Mouse (Mus musculus): ENCODE data around the gene Tyk2.

Gene Tyk2

GRCm38 (mm10) chr9:21131059-21131956 is at the start of gene Tyk2:
TSS of gene Tyk2 (minus strand) at chr9:21131243.
- DNase-seq (ENCODE audit: low spot score in 2 of 2), result peak; percentile 77 to 83

- DNase-seq (ENCODE audit: low spot score in 2 of 2), result no peak
Measured at GRCm38 (mm10) chr9:21180841-21181240, 49.8 kb upstream of the Tyk2 start.

- no peak for DNase-seq (ENCODE audit: low spot score in 2 of 2)
Measured at GRCm38 (mm10) chr9:21180402-21180801, 49.4 kb upstream of the Tyk2 start.

GRCm38 (mm10) chr9:21172364-21172763 is 41.3 kb upstream of the Tyk2 start:
- DNase-seq (ENCODE audit: low spot score in 2 of 2), result no peak

- DNase-seq (ENCODE audit: low spot score in 2 of 2), result no peak
Measured at GRCm38 (mm10) chr9:21169157-21169556, 38.1 kb upstream of the Tyk2 start.

- peak in 1 of 2 experiments; percentile 50 for DNase-seq (ENCODE audit: low spot score in 2 of 2)
Measured at GRCm38 (mm10) chr9:21168161-21169123, 37.4 kb upstream of the Tyk2 start.

GRCm38 (mm10) chr9:21167140-21168097 is 36.4 kb upstream of the Tyk2 start:
- DNase-seq (ENCODE audit: low spot score in 2 of 2), result no peak

- no peak for DNase-seq (ENCODE audit: low spot score in 2 of 2)
Measured at GRCm38 (mm10) chr9:21166516-21166915, 35.5 kb upstream of the Tyk2 start.

- peak in 1 of 2 experiments; percentile 41 for DNase-seq (ENCODE audit: low spot score in 2 of 2)
Measured at GRCm38 (mm10) chr9:21165952-21166451, 35.0 kb upstream of the Tyk2 start.

GRCm38 (mm10) chr9:21165041-21165951 is 34.3 kb upstream of the Tyk2 start, which contains the start of gene Pde4a:
TSS of gene Pde4a (plus strand) at chr9:21165714.
- peak; percentile 63 to 68 for DNase-seq (ENCODE audit: low spot score in 2 of 2)

- DNase-seq (ENCODE audit: low spot score in 2 of 2), result peak in 1 of 2 experiments; percentile 56
Measured at GRCm38 (mm10) chr9:21164072-21164471, 33.0 kb upstream of the Tyk2 start.

- no peak for DNase-seq (ENCODE audit: low spot score in 2 of 2)
Measured at GRCm38 (mm10) chr9:21163086-21164050, 32.3 kb upstream of the Tyk2 start.

GRCm38 (mm10) chr9:21161209-21161909 is 30.3 kb upstream of the Tyk2 start:
- DNase-seq (ENCODE audit: low spot score in 2 of 2), result peak; percentile 92 to 95

GRCm38 (mm10) chr9:21154787-21155186 is 23.7 kb upstream of the Tyk2 start:
- DNase-seq (ENCODE audit: low spot score in 2 of 2), result no peak

- no peak for DNase-seq (ENCODE audit: low spot score in 2 of 2)
Measured at GRCm38 (mm10) chr9:21153833-21154232, 22.8 kb upstream of the Tyk2 start.

- no peak for DNase-seq (ENCODE audit: low spot score in 2 of 2)
Measured at GRCm38 (mm10) chr9:21153331-21153730, 22.3 kb upstream of the Tyk2 start.

GRCm38 (mm10) chr9:21152715-21153114 is 21.7 kb upstream of the Tyk2 start:
- peak; percentile 48 to 59 for DNase-seq (ENCODE audit: low spot score in 2 of 2)
